Mouse (Mus musculus) stomach, postnatal 0 days (tissue): ENCODE measurements at regions not wholly inside any gene's neighbourhood (a gene's known extent, or its start where the extent isn't known, plus 50 kb on each side); places are given as distances from the start of the nearest gene placed in this dataset.

Experiments
- ATAC-seq: fragments of 200-750 bp; cut with Nextera tagmentation; 2 replicates; pipeline ENCODE4 v1.8.0; 2017; ENCODE audit not compliant: low FRiP score, low TSS enrichment
- DNase-seq: peaks from one replicate; pipeline ENCODE4 v3.0.0-alpha.2; 2016; ENCODE audit warnings: low spot score
- H3K27ac ChIP-seq: fragments of 300-500 bp; sonication (generic); replicated peaks from 2 replicates; pipeline ENCODE4 v1.5.1; 2014; ENCODE audit warnings: mild to moderate bottlenecking, control low read depth
- H3K27me3 ChIP-seq: fragments of 300-500 bp; sonication (generic); 2 replicates; pipeline ENCODE4 v1.6.1; 2014; ENCODE audit warnings: low read length; ENCODE audit not compliant: control insufficient read depth, insufficient read depth
- H3K36me3 ChIP-seq: fragments of 300-500 bp; sonication (generic); 2 replicates; pipeline ENCODE4 v1.6.1; 2014; ENCODE audit warnings: low read length, mixed read lengths; ENCODE audit not compliant: control insufficient read depth, insufficient read depth
- H3K4me1 ChIP-seq: fragments of 300-500 bp; sonication (generic); replicated peaks from 2 replicates; pipeline ENCODE4 v1.6.1; 2014; ENCODE audit warnings: antibody characterized with exemption; ENCODE audit not compliant: control insufficient read depth, insufficient read depth
- H3K4me2 ChIP-seq: fragments of 300-500 bp; sonication (generic); replicated peaks from 2 replicates; pipeline ENCODE4 v1.6.1; 2014; ENCODE audit warnings: low read depth, mild to moderate bottlenecking, control low read depth, moderate library complexity
- H3K4me3 ChIP-seq: fragments of 300-500 bp; sonication (generic); 2 replicates; pipeline ENCODE4 v1.5.1; 2014; ENCODE audit warnings: low read depth, low read length, control low read depth
- H3K9ac ChIP-seq: fragments of 300-500 bp; sonication (generic); 2 replicates; pipeline ENCODE4 v1.6.1; 2014; ENCODE audit warnings: mild to moderate bottlenecking, low read length, control low read depth, mixed read lengths
- H3K9me3 ChIP-seq: fragments of 300-500 bp; sonication (generic); 2 replicates; pipeline ENCODE4 v1.6.1; 2016; ENCODE audit warnings: low read length; ENCODE audit not compliant: control insufficient read depth
- CTCF ChIP-seq: IDR thresholded peaks from 2 replicates; pipeline ENCODE4 v1.5.1; 2016; ENCODE audit warnings: antibody characterized with exemption, low read depth, mild to moderate bottlenecking, moderate library complexity
- EP300 ChIP-seq: optimal IDR thresholded peaks from 2 replicates; pipeline ENCODE3; 2016; ENCODE audit warnings: antibody characterized with exemption
- WGBS: fragments of 180-500 bp; shearing (Covaris S2); extraction: QIAGEN DNeasy Blood & Tissue Kit; methylation state at CpG from one replicate; pipeline ENCODE4 v1.1.7; 2014; 5-methylcytosine and 5-hydroxymethylcytosine counted together

- no peak for DNase-seq
- H3K36me3 ChIP-seq: no peaks in the 10 kb centered on the region
- no peak for ATAC-seq
- no peak overlapping the region for H3K9ac ChIP-seq
- no peak for TF ChIP-seq CTCF
- no peak for TF ChIP-seq EP300
- no peak overlapping the region for H3K4me2 ChIP-seq
- H3K9me3 ChIP-seq: no peaks in the 10 kb centered on the region
- no peaks in the 10 kb centered on the region for H3K27me3 ChIP-seq
- WGBS: 69% methylated on average over 5 of the region's 5 CpGs
- no peak overlapping the region for H3K27ac ChIP-seq
- no peaks in the 10 kb centered on the region for H3K4me1 ChIP-seq
- H3K4me3 ChIP-seq: no peak overlapping the region
Observed at GRCm38 (mm10) chr8:100144124-100144680, 727.9 kb upstream of the Cdh8 start.

GRCm38 (mm10) chr8:100104412-100105365, 688.4 kb upstream of the Cdh8 start:
- no peak overlapping the region for H3K27ac ChIP-seq
- no peak overlapping the region for H3K4me2 ChIP-seq
- no peaks in the 10 kb centered on the region for H3K36me3 ChIP-seq
- no peak overlapping the region for H3K4me3 ChIP-seq
- WGBS: 50% methylated on average over 11 of the region's 11 CpGs
- no peak for DNase-seq
- no peak for TF ChIP-seq CTCF
- TF ChIP-seq EP300: no peak
- no peak overlapping the region for H3K9ac ChIP-seq
- ATAC-seq: no peak
- no peaks in the 10 kb centered on the region for H3K27me3 ChIP-seq
- H3K9me3 ChIP-seq: no peaks in the 10 kb centered on the region
- H3K4me1 ChIP-seq: no peaks in the 10 kb centered on the region

GRCm38 (mm10) chr8:100101957-100102356, 685.7 kb upstream of the Cdh8 start:
- no peak for ATAC-seq
- Histone ChIP-seq H3K4me2 (no peak overlapping the region), H3K9me3 (no peaks in the 10 kb centered on the region), H3K27me3 (no peaks in the 10 kb centered on the region), H3K4me3 (no peak overlapping the region), H3K27ac (no peak overlapping the region), H3K36me3 (no peaks in the 10 kb centered on the region), H3K9ac (no peak overlapping the region), H3K4me1 (no peaks in the 10 kb centered on the region)
- TF ChIP-seq EP300 (no peak), CTCF (no peak)
- WGBS: 87% methylated on average over 2 of the region's 2 CpGs
- no peak for DNase-seq

- Histone ChIP-seq H3K9me3 (no peaks in the 10 kb centered on the region), H3K4me2 (no peak overlapping the region), H3K27me3 (no peaks in the 10 kb centered on the region), H3K36me3 (no peaks in the 10 kb centered on the region), H3K27ac (no peak overlapping the region), H3K4me1 (no peaks in the 10 kb centered on the region), H3K9ac (no peak overlapping the region), H3K4me3 (no peak overlapping the region)
- ATAC-seq (no peak), DNase-seq (no peak)
- TF ChIP-seq CTCF: no peak
- TF ChIP-seq EP300: no peak
- WGBS: 85% methylated on average over 5 of the region's 5 CpGs
Observed at GRCm38 (mm10) chr8:100072059-100072729, 655.9 kb upstream of the Cdh8 start.

- H3K27ac ChIP-seq: no peak overlapping the region
- DNase-seq (no peak), ATAC-seq (no peak)
- no peaks in the 10 kb centered on the region for H3K9me3 ChIP-seq
- H3K27me3 ChIP-seq: no peaks in the 10 kb centered on the region
- H3K36me3 ChIP-seq: no peaks in the 10 kb centered on the region
- TF ChIP-seq EP300: no peak
- no peak overlapping the region for H3K9ac ChIP-seq
- H3K4me2 ChIP-seq: no peak overlapping the region
- no peak overlapping the region for H3K4me3 ChIP-seq
- no peaks in the 10 kb centered on the region for H3K4me1 ChIP-seq
- WGBS: 72% methylated on average over 1 of the region's 1 CpGs
Observed at GRCm38 (mm10) chr8:100069761-100070160, 653.5 kb upstream of the Cdh8 start.

GRCm38 (mm10) chr8:100038931-100039330, 622.7 kb upstream of the Cdh8 start:
- Histone ChIP-seq H3K4me3 (no peak overlapping the region), H3K4me2 (no peak overlapping the region), H3K36me3 (no peaks in the 10 kb centered on the region), H3K27ac (no peak overlapping the region), H3K4me1 (no peaks in the 10 kb centered on the region), H3K27me3 (no peaks in the 10 kb centered on the region), H3K9me3 (no peaks in the 10 kb centered on the region), H3K9ac (no peak overlapping the region)
- no peak for ATAC-seq
- TF ChIP-seq CTCF: no peak
- TF ChIP-seq EP300: no peak
- DNase-seq: no peak
- WGBS: 56% methylated on average over 5 of the region's 5 CpGs
